Mouse (Mus musculus) retina, postnatal 7 days (tissue): ENCODE results near the gene Atp2a1.
"Not testable (repeated sequence)": the region's sequence is repeated elsewhere in the genome, so short reads cannot be mapped to it uniquely, and the experiment has no call there.

Source experiments
- DNase-seq: peaks from one replicate; pipeline ENCODE4 v3.0.0-alpha.2; 2012; ENCODE audit warnings: low read depth, low spot score

Gene Atp2a1

DNA sequence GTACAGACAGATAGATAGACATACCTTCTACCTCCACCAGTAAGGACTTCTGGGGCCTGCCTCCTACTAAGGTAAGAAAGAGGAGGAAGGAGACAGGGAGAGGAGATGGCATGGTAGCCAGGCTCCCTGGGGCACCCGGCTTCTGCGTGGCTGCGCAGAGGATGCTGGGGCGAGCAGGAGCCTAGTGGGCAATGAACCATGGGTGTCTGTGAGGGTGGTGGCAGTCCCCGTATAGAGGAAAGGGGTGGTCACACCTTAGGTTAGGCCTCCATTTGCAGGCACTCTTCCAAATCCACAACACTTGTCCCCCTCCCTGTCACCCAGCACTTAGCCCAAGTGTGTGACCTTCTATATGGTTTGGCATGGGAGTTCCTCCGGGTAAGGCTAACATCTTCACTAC lies 48.2 kb downstream of the Atp2a1 start, which contains the start of gene Cd19:
Gene Cd19, minus strand, starts transcription at position 165 of the 400 bp plus-strand sequence.
- no peak for DNase-seq

DNA sequence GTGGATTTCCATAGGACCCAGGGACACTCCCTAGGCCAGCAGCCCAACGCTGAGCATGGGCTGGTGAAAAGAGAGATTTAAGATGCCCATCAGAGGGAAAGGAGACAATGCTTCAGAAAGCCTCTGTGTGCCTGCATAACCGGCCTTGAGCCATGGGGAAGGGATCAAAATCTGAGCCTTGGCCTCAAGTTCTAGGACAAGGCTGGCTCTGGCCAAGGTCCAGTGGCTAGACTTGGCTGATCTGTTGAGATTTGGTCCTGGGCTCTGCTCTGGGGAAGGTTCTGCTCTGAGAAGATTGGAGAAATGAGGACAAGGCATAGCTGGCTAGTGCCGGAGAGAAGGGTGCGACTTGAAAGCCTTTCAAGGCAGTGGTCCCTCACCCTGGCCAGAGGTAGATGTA lies 51.8 kb downstream of the Atp2a1 start:
- DNase-seq = no peak

DNA sequence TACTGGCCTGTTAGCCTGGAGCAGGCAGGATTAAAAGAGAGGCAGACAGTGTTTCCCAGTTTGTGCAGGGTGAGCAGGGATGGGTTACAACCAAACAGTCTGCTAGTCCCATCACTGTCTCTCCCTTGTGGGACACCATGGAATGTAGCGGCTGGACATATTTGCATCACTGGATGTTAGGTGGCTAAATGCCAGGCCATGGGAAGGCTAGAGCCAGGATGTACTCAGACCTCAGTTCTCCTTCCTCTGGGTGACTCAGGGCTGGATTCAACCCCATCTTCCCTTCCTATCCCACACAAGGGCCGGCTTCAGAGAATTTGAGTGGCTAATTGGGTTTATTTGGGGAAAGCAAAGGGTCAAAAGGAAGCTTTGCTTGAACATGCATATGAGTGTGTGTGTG lies 54.2 kb downstream of the Atp2a1 start:
- no peak for DNase-seq

DNA sequence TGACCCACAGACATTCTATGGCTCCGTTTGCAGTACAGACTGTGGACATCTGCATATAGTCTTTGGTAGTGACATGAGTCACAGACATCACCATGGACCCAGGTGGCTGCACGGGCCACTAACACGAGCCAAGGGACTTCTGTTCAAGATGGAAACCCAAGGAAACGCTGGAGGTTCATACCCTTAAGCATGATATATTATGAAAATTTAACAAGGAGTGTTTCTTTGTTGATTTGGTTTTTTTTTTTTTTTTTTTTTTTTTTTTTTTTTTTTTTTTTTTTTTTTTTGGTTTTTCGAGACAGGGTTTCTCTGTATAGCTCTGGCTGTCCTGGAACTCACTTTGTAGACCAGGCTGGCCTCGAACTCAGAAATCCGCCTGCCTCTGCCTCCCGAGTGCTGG lies 60.4 kb downstream of the Atp2a1 start:
- DNase-seq = not testable (repeated sequence)

DNA sequence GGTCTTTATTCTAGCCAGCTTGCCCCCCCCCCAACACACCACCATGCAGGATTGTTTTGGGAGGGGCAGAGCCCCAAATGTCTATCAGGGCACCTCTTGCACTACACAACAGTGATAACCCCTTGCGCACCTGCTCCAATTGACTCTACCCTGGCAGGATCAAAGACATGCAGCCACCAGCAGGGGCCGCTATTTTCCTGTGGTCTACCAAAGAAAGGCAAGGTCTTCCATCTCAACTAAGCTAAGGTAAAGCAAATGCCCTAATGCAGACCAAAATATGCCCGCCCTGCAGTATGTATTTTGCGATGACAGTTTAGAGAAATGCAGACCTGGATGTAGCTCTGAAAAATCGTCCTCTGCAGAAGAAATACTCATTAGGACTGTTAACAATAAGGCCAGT lies 63.4 kb downstream of the Atp2a1 start:
- DNase-seq = peak; percentile 70

DNA sequence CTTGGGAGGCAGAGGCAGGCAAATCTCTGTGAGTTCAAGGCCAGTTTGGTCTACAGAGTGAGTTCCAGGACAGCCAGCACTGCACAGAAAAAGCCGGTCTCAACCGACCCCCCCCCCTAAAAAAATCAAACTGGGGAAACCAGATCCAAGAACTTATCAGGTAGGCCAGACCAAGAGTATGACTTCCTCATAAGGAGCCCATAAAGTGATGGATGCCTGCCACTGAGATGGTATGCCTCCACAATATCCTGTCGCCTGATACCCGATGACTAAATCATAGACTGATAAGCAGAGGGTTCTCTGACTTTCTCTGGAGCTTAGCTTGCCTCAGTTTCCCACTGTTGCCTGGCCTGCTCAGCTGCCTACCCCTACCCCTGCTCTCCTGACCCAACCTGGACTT lies 65.1 kb downstream of the Atp2a1 start:
- DNase-seq = no peak

DNA sequence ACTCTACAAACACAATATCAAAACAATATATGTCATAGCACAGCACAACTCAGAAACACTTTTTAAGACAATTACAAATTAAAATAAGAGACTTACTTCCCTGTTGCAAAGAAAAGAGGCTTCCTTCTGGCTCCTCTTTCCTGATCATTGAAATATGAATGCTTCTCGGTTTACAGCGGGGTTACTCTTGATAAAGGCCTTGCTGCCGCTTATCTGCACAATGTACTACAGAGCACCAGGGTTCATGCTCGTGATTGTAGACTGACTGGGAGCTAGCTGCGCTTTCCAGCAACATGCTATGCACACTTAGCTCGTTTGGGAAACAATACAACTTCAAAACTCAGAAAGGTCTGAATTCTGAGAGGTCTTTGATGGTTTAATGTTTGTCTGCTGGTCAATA lies 65.7 kb downstream of the Atp2a1 start:
- no peak for DNase-seq

DNA sequence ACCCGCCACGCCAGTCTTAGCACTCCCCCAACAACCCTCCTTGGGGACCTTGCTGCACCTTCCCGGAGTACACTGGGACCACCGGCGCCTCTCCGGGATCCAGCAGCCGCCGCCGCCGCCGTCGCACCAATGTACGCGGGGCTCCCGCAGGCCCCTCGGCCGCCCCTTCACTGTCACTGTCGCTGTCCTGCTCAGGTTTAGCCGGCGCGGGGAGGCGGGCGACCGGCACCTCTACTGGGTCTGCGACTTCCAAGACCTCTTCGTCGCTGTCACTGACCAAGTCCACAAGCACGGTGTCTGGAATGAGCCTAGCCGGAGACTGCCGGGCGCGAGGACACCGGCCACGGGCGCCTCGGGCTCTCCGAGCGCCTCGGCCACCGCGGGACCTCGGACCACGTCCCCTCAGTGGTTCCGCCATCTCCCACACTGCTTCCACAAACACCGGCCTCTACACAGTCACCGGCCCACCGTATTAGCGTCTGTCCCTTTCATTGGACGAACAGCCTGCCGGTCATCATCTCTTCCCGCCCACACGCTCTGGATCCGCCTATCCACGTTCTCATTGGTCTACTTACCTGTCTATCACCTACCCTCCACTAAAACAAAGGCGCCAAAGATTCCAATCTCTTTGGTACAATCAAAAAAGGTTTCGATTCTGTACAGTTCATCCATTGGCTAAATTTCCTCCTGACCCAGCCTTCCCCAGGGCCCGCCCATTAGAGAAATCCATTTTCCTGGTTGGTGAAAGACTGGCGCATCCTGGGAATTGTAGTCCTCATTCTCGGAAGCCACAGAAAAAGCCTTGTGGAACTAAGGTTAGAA lies 66.4 kb downstream of the Atp2a1 start, which contains the start of gene Nfatc2ip:
Gene Nfatc2ip, minus strand, starts transcription at position 440 of the 822 bp plus-strand sequence.
- DNase-seq = peak; percentile 98
